Mouse (Mus musculus) fibroblast of lung, adult 2 months (primary cell): ENCODE results near the gene Wars.
"Not testable (repeated sequence)": the region's sequence is repeated elsewhere in the genome, so short reads cannot be mapped to it uniquely, and the experiment has no call there.

Source experiments
- DNase-seq: peaks from one replicate; pipeline ENCODE4 v3.0.0-alpha.2; 2011; ENCODE audit warnings: low read depth

The Wars gene

DNA sequence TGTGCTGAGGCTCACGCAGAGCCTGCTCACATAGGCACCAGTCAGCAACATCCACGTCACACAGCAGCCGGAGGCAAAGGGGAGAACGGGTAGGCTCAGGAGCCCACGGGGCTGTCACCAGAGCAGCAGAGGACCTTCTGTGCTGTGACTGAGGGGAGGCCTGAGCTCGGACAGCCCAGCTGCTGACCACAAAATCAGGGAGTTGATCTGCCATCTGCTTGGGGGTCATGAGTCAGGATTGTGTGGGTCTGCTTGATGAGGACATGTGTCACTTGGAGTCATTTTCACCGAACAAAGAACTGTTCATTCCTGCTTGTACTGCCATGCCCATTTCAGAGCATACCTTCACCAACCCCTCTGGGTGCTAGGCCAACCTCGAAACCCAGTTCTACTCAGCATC lies 37.8 kb downstream of the Wars start:
- no peak for DNase-seq

DNA sequence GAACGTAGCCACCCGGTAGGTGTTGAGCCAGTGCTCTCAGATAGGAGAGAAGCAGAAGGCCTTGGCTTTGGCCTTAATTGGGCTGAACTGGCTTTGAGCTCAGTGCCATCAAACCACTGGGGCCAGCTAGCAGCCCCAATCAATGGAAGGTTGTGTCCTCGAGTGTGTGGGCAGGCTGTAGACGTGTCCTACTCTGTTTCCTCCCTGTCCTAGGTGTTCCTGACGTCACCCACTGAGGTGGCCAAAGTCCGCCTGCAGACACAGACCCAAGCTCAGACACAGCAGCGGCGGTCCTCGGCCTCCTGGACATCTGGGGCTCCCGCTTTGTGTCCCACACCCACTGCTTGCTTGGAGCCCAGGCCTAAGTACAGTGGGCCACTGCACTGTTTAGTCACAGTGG lies 38.9 kb downstream of the Wars start:
- DNase-seq = no peak

DNA sequence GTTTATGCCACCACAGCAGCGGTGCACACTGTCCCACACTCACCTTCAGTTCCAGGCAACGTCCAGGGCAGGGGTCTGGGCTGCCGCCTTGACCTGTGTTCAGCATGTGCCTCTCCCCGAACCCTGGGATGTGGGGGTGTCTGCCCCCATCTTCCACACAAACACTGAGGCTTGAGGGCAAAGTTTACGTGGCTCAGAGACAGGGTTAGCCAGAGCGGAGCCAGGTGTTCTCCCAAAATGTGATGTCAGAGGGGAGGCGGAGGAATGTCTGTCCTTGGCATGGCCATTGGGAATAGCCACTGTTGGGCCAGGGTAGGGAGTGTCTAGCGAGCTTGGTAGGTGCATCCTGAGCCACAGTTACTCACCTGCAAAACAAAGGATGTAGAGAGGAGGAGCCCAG lies 41.2 kb downstream of the Wars start:
- no peak for DNase-seq

DNA sequence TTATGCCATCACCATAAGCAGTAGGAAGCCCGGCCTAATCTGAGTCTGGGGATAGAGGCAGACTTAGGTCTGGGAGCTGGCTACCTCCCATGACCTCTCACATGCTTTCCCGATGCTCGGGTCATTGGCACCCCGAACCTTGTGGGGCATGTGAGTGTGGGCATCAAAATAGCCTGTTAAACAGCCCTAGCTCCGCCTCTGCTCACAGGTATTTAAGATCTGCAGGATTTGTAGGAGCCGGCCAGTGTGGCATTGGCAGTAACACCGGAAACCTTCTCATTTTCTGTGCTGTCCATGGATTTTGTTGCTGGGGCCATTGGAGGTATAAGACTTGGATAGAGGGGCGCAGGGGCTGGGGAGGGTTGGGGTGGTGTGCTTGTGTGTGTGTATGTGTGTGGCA lies 43.1 kb downstream of the Wars start:
- DNase-seq = no peak

DNA sequence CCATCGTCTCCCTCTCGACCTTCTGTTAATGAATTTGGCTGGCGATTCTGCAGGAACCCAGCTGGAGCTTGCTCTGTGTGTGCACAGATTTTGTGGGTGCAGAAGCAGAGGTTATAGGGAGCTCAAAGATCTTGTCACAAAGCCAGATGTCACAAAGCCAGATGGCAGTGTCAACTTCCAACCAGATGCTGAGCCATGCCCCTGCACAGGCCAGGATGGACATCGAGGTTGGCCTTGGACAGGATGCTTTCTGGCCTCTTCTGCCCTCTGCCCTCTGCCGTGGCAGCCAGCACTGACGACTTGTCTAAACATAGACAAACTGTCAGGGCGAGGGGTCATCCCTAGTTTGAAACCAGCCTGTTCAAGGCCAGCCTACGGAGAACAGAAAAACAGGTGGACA lies 43.8 kb downstream of the Wars start:
- no peak for DNase-seq

DNA sequence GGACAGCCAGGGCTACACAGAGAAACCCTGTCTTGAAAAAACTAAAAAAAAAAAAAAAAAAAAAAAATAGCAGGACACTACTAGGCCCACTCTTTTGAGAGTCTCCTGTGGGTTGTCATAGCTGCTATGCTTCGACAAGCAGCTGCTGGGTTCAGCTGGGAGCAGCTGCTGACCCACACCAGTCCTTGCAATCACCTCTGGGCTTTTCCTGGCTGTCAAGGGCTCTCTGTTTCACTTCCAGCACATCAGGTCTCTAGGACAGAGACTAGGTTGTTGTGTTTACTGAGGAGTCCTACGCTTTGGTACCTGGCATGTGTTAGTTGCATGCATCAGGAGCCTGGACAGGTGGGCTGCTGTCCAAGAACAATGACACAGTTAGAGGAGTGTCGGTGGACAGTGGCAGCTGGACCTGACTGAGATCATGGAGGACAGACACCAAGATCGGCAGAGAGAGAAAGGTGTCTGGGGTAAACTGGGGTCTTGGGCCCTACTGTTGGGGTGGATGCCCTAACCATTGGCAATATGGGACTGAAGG lies 44.4 kb downstream of the Wars start:
- no peak for DNase-seq

DNA sequence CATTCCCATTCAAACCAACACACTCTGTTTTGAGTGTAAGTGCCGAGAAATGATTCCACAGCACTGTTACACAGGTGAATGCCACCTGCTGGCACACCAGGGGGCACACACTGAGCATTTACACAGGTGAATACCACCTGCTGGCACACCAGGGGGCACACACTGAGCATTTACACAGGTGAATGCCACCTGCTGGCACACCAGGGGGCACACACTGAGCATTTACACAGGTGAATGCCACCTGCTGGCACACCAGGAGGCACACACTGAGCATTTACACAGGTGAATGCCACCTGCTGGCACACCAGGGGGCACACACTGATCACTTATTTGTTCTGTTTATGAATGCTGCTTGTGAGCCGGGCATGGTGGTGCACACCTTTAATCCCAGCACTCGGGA lies 45.9 kb downstream of the Wars start:
- not testable (repeated sequence) for DNase-seq

DNA sequence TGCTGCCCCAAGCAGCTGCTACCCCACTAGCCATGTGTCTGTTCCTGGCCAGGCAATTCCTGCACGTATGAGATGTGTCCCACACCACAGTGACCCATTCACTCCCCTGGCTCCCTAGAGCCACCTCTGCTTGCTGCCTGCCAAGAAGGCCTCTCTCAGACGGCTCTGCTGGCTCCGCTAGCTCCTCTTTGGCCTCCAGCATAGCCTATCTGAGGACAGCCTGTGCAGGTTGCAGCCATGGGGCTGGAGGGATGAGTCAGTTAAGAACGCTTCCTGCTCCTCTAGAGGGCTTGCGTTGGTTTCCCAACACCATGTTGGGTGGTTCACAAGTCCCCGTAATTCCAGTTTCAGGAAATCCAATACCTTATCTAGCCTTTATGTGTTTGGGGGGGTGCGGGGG lies 51.3 kb downstream of the Wars start:
- no peak for DNase-seq

DNA sequence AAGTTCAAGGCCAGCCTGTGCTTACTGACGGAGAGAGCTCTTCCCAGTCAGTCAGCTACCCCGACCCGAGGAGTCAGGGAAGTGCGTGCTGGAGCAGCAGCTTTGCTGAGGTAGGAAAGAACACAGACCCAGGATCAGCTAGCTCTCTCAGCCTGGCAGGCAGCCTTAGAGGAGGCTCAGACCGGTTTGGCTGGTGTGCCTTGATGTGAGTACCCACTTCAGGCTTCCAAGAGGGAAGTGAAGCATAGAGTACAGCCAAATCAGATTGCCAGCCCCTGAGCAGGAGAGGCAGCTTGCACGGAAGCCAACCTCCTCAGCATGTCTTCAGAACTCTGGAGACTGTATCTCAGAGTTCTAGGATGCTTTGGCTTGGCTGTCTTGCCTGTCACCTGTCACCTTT lies 52.8 kb downstream of the Wars start:
- no peak for DNase-seq

DNA sequence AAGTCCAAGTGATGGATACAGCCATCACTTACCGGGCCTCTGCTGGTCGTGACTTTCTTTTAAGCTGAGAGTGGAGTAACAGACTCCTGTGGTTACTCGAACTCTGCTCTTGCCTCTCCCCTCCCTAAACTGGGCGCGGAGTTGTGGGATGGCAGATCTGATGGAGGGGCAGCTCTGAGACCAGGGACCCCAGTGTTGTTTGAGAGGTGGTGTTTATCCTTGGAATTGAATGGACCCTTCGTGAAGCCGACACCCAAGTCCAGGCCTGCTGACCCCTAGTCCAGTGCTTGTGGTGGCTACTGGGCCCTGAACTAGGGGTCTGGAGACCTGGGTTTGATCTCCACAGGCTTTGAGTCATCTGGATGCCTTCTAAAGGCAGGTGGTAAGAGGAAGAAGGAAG lies 57.3 kb downstream of the Wars start:
- no peak for DNase-seq

DNA sequence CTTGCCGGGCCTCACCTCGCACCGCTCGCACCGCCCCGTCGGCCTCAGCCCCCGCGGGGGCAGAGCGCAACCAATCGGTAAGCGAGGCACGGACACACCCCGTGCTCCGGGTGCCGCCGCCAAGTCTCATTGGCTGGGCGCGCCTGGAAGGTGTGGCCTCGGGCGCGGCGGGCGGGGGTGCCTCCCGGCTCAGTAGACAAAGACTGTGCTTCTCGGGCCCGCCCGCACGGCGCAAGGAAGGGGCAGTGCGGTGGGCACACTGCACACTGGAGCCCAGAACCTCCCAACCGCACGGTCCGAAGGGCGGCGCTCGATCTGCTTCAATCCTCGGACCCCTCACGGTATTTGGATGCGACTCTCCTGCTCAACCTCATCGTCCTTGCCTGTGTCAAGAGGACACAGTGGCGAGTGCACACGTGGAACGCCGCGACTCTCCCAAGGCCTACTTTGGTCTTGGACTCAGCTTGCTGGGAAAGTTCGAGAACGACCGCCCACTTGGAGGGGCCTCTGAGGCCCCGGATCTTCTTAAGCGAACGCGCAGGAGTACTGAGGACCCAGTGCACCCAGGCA lies 58.0 kb downstream of the Wars start, which contains the start of the genes Slc25a29 and Slc25a47:
Slc25a29 (minus strand) TSS at position 44 of the 570 bp plus-strand sequence.
Slc25a47 (plus strand) TSS at position 207 of the 570 bp plus-strand sequence.
- DNase-seq = peak; percentile 89

DNA sequence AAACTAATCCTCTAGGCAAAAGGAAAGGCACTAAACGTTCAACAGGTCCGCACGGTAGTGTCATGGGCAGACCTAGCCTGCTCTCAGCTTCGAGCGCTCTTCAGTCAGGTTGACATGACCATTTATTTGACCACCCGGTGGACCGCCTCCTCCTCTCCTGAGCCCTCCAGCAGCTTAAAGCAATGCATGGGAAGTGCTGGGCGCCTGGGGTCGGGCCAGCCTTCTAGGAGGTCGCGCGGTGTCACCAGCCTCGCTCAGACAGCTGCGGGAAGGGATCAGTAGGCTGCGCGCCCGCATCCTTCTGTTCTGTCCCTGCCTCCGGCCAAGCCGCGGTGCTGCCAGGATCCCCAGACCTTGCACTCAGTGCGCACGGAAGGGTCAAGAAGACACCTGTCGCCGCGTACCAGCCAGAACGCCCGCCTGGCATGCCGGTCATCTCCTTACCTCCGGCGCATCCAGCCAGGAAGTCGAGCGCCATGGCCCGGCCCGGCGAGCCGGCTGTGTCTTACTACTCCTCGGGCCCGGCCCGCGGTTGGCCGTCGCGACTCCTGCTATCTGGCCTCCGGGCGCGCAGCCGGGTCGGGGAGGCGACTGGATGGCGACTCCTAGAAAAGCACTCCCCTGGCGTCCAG lies 58.6 kb downstream of the Wars start:
- DNase-seq = no peak

DNA sequence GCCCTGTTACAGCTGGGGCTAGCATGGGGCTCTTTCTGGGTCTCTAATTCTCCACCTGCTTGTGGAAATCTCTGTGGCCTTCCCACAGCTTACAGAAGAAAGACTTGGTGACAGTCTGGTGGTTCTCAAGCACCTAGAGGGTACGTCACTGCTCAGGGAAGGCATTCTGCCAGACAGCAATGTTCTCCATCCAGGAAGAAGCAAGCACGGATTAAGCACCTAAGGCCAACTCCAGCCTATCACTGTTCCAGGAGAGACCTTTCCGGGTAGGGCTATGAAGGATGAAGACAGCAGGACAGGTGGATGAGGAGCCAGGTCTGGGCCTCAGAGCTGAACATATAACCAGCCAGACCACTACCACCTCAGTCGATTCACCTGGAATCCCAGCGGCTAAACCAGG lies 59.2 kb downstream of the Wars start:
- no peak for DNase-seq

DNA sequence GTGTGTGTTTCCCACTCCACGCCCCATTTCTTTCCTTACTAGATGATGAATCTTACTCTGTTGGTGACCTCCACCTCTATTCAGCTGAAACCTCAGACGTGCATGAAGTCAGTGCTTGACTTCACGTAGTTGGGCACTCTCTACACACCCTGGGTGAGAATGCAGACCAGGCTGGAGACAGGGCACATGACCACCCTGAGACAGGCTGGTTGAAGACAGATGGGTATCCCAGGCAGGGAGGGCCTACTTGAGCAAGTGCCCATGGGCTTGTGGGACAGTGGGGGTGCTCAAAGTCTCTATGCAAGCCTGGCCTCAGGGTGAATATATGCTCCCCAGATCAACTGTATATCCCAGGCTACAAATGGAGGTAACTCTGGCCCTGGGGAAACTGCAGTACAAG lies 59.6 kb downstream of the Wars start:
- no peak for DNase-seq

DNA sequence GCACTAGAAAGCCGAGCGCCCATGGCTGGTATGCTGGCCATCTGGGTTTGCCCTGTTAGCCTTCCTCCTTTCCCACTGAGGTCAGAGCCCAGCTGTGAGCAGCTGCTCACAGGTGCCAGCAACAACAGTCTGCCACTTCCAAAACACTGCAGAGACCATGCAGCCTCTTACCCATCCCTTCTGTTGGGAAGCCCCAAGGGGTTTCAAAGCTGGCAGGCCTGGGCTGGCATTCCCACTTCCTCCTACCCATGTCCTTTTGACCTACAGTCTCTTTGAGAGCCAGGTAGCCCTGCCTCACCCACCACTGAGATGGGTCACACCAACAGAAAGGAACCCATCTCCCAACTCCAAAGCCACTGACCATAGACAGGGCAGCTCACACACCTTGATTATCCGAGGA lies 60.6 kb downstream of the Wars start:
- no peak for DNase-seq

DNA sequence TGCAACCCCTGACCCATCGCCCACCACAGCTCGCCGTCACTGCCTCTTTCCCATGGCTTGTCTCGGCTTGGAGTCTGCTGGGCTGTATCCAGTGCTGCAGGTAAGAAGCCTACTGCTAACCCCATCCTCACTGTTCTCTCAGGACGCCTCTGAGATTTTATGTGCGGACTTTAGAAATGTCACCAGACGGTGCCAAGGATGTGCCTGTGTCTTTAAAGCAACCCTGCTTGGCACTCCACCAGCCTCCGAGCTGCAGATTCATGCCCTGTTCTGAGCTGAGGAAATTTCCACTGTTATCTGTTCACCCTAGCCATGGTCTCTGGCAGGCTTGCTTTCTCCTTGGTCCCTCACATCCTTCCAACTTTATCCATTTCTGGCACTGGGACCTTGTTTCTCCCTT lies 61.1 kb downstream of the Wars start:
- DNase-seq = no peak

DNA sequence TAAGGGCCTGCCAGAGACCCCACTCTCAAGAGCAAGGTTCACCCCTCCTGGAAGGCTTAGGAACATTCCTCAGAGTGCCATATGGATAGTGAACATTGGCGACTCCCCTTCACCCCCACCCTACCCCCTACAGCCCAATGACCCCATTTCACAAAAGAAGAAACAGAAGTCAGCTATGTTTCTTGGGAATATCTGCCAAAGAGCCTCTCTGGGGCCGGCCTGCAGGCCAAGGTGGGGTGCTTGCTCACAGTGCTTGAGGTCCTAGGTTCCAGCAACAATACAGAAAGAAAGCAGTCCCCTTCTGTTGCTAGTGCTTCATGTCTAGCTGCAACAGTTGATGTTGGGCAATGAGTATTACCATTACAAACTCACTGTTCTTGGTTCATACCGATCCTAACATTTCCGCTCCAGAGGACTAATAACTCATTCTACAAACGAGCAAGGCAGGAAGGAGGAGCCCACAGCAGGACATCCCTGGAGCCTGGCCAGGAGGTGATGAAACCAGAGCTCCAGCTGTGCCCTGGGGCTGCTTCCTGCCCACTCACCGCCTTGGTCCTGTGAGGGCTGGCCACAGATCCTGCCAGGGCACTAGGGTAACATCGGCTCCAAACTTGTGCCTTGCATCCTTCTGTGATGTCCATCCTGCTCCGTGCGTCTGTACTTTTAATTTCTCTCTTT lies 61.9 kb downstream of the Wars start:
- DNase-seq = no peak

DNA sequence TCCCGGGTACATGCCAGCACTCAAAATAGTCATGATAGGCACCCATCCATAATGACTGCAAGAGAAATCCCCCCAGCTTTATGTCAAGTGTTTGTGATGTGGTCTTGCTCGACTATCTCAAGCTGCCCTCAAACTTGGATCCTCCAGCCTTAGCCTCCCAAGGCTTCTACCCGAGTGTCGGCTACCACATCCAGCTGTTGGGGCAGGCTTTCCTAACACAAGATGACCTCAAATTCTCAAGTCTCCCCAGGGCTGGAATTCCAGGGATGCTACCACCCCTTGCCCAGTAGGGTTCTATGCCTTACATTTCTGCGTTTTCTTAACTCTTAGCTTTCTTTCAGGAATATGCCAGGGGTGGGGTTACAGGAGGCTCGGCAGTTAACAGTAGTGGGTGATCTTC lies 63.6 kb downstream of the Wars start:
- no peak for DNase-seq

DNA sequence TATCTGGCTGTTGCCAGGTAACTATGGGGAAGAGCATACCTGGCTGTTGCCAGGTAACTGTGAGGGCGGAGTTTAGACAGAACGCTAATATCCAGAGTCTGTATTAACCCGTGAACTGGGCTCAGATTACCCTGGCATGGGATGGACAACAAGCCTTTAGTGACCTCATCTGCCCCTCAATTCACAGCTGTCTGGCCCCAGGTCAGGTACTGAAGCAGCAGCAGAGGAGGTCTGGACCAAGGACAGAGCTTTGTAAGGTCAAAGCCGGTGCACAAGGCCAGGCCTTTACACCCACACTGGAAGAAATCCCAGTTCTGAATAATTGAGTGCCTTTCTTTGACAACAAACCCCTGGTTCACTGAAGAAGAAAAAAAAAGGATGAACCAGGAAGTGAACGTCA lies 64.3 kb downstream of the Wars start:
- DNase-seq = no peak

DNA sequence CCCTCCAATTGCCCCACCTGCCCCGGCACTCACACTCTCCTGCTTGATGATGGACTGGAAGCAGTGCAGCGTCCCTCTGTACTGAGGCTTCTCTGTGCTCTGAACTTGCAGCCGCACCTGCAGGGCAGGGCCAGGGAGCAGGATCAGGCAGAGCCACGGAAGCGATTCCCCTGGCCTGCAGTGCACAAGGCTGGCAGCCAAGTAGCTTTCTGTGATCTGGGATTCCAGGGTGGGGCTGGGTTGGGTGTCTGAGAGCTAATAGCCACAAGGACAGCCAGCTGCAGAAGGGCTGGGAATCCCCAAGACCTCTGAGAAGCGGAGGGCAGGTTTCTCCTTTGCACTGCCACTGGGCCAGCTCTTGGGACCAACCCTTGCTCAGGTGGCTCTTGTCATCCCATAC lies 66.3 kb downstream of the Wars start:
- DNase-seq = no peak

DNA sequence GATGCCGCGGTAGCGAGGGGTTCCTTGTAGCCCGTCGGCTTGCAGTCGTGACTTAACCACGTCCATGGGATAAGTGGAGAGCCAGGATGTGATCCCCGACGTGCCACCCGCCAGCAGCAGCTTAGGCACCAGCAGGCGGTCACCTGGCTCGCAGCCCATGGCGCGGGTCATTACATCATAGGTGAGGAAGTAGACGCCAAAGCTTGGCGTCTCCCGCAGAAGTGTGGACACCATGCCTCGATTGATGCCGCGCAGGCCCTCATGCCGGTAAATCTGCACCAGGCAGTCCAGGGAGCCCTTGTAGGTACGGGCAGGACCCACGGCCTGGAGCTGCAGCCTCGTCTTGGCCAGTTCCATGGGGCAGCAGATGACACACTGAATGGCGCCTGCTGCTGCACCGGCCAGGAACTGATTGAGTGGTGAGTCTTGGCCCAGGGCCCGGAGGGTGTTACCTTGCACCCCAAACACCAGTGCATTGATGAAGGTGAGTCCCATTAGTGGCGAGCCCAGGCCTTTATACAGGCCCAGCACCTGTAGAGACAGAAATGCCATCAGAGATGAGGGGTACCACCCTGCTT lies 66.9 kb downstream of the Wars start:
- no peak for DNase-seq

DNA sequence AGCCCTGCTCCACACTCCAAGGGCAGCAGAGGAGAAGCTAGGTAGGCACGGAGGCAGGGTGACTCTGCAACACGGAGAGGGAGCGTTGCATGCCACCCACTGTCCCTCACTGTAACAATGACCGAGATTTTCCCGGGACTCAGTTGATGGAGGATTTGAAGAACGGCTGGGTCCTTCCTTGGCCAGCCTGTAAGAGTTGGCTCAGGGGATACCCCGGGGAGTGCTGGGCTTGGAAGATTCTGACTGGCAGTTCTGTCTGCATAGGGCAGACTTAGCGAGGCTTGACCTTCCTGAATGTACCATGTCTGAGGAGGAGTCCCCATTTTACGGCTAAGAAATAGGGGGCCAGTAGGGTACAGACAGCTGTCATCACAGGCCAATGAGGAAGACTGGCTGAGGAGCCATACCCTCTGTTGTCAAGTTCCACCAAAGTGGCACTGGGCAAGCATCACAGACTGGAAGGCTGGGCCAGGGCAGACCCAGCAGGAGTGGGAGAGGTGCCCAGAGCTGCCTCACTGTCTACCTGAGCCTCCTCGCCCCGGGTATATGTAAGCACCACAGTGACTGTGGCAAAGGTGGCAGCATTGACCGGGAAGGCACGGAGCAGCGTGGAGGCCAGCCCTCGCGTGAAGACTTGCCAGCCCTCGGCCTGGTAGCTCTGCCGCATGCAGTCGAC lies 67.6 kb downstream of the Wars start:
- DNase-seq = no peak
